Mouse (Mus musculus) B cell, adult 62 days (primary cell): ENCODE measurements around the gene Dthd1. TPM values are rescaled to one million over a fixed set of nuclear protein-coding genes. Genes with fewer than 3 reads are reported as not detected.

Experiments
- total RNA-seq: library from RNA; stranded (reverse); gene quantifications from 4 replicates; pipeline ENCODE4 v1.2.4, GENCODE M21; 2023

Dthd1 gene
- total RNA-seq, result not detected in 4 replicates

GRCm38 (mm10) chr5:62813402-62814071, at the start of gene Dthd1:
Gene Dthd1 (plus strand): TSS chr5:62813823.

GRCm38 (mm10) chr5:62765784-62766701, 47.6 kb upstream of the Dthd1 start, which contains the start of gene Arap2:
Gene Arap2 (minus strand): TSS chr5:62766159.

Other genes starting within 250 kb of the Dthd1 start
- 95.9 to 132 TPM (median 114 TPM) in 4 replicates for gene Arap2, start 47.7 kb upstream of the Dthd1 start, total RNA-seq